Mouse (Mus musculus) thymus, postnatal 36 days (tissue): ENCODE measurements at regions not wholly inside any gene's neighbourhood (a gene's known extent, or its start where the extent isn't known, plus 50 kb on each side); places are given as distances from the start of the nearest gene placed in this dataset.

Experiments used
- DNase-seq, 2 experiments: peaks; one replicate each; pipeline ENCODE4 v3.0.0; 2022; ENCODE audit warnings: mixed read lengths in 2 of 2

- no peak for DNase-seq
Observed at GRCm38 (mm10) chr15:94219907-94220306, 245.3 kb downstream of the Adamts20 start.

GRCm38 (mm10) chr15:94216703-94217102 is 248.5 kb downstream of the Adamts20 start:
- no peak for DNase-seq

GRCm38 (mm10) chr15:94214440-94214839 is 250.8 kb downstream of the Adamts20 start:
- peak; percentile 61 to 76 for DNase-seq

GRCm38 (mm10) chr15:94213393-94213792 is 251.8 kb downstream of the Adamts20 start:
- DNase-seq = no peak

GRCm38 (mm10) chr15:94208476-94208875 is 256.7 kb downstream of the Adamts20 start:
- no peak for DNase-seq

GRCm38 (mm10) chr15:94206454-94206853 is 258.8 kb downstream of the Adamts20 start:
- no peak for DNase-seq

- DNase-seq = no peak
Observed at GRCm38 (mm10) chr15:94205309-94205893, 259.8 kb downstream of the Adamts20 start.

- no peak for DNase-seq
Observed at GRCm38 (mm10) chr15:94190081-94190488, 275.1 kb downstream of the Adamts20 start.

GRCm38 (mm10) chr15:94187588-94187987 is 277.6 kb downstream of the Adamts20 start:
- DNase-seq = peak; percentile 42 to 62

GRCm38 (mm10) chr15:94183663-94184375 is 281.4 kb downstream of the Adamts20 start:
- DNase-seq = no peak

GRCm38 (mm10) chr15:94174083-94174482 is 291.1 kb downstream of the Adamts20 start:
- DNase-seq = no peak

GRCm38 (mm10) chr15:94160806-94161205 is 304.4 kb downstream of the Adamts20 start:
- no peak for DNase-seq

- peak in 1 of 2 experiments; percentile 9 for DNase-seq
Observed at GRCm38 (mm10) chr15:94139534-94139958, 325.7 kb downstream of the Adamts20 start.

GRCm38 (mm10) chr15:94137159-94137952 is 327.9 kb downstream of the Adamts20 start:
- DNase-seq = no peak

- no peak for DNase-seq
Observed at GRCm38 (mm10) chr15:94112801-94113200, 352.4 kb downstream of the Adamts20 start.

GRCm38 (mm10) chr15:94107186-94107716 is 358.0 kb downstream of the Adamts20 start:
- DNase-seq = no peak

- DNase-seq = no peak
Observed at GRCm38 (mm10) chr15:94090644-94091043, 374.6 kb downstream of the Adamts20 start.

GRCm38 (mm10) chr15:94089856-94090255 is 375.4 kb downstream of the Adamts20 start:
- peak; percentile 43 to 70 for DNase-seq

GRCm38 (mm10) chr15:94082369-94082768 is 382.8 kb downstream of the Adamts20 start:
- no peak for DNase-seq

GRCm38 (mm10) chr15:94077056-94077455 is 388.2 kb downstream of the Adamts20 start:
- DNase-seq = no peak

GRCm38 (mm10) chr15:94074161-94074950 is 390.9 kb downstream of the Adamts20 start:
- DNase-seq = no peak

GRCm38 (mm10) chr15:94067721-94068120 is 397.5 kb downstream of the Adamts20 start:
- DNase-seq = no peak
